Mouse (Mus musculus): Measurements from ENCODE around the gene Casr.

The Casr gene

GRCm38 (mm10) chr16:36561386-36562338, at the start of gene Casr:
TSS of gene Casr (minus strand) at chr16:36562141.
- DNase-seq (ENCODE audit: low spot score in 2 of 2) = no peak

- DNase-seq (ENCODE audit: low spot score in 2 of 2) = no peak
Observed at GRCm38 (mm10) chr16:36602632-36603031, 40.7 kb upstream of the Casr start.

GRCm38 (mm10) chr16:36598265-36598664, 36.3 kb upstream of the Casr start:
- DNase-seq (ENCODE audit: low spot score in 2 of 2) = peak; percentile 5 to 17

GRCm38 (mm10) chr16:36596671-36597410, 34.9 kb upstream of the Casr start:
- DNase-seq (ENCODE audit: low spot score in 2 of 2) = no peak

- no peak for DNase-seq (ENCODE audit: low spot score in 2 of 2)
Observed at GRCm38 (mm10) chr16:36589898-36590297, 28.0 kb upstream of the Casr start.

GRCm38 (mm10) chr16:36587971-36588370, 26.0 kb upstream of the Casr start:
- DNase-seq (ENCODE audit: low spot score in 2 of 2) = peak; percentile 12 to 22

GRCm38 (mm10) chr16:36582073-36582472, 20.1 kb upstream of the Casr start:
- no peak for DNase-seq (ENCODE audit: low spot score in 2 of 2)

GRCm38 (mm10) chr16:36571942-36572341, 10.0 kb upstream of the Casr start:
- no peak for DNase-seq (ENCODE audit: low spot score in 2 of 2)

- DNase-seq (ENCODE audit: low spot score in 2 of 2) = no peak
Observed at GRCm38 (mm10) chr16:36559573-36559972, 2.4 kb downstream of the Casr start.

- no peak for DNase-seq (ENCODE audit: low spot score in 2 of 2)
Observed at GRCm38 (mm10) chr16:36555672-36556165, 6.2 kb downstream of the Casr start.

GRCm38 (mm10) chr16:36553624-36554023, 8.3 kb downstream of the Casr start:
- no peak for DNase-seq (ENCODE audit: low spot score in 2 of 2)

GRCm38 (mm10) chr16:36545333-36545732, 16.6 kb downstream of the Casr start:
- no peak for DNase-seq (ENCODE audit: low spot score in 2 of 2)

GRCm38 (mm10) chr16:36543091-36543490, 18.9 kb downstream of the Casr start:
- DNase-seq (ENCODE audit: low spot score in 2 of 2) = no peak

- no peak for DNase-seq (ENCODE audit: low spot score in 2 of 2)
Observed at GRCm38 (mm10) chr16:36540834-36541233, 21.1 kb downstream of the Casr start.

- DNase-seq (ENCODE audit: low spot score in 2 of 2) = no peak
Observed at GRCm38 (mm10) chr16:36532981-36533687, 28.8 kb downstream of the Casr start.

GRCm38 (mm10) chr16:36532046-36532445, 29.9 kb downstream of the Casr start:
- DNase-seq (ENCODE audit: low spot score in 2 of 2) = no peak

GRCm38 (mm10) chr16:36531630-36532029, 30.3 kb downstream of the Casr start:
- no peak for DNase-seq (ENCODE audit: low spot score in 2 of 2)

- DNase-seq (ENCODE audit: low spot score in 2 of 2) = no peak
Observed at GRCm38 (mm10) chr16:36530566-36531552, 31.1 kb downstream of the Casr start.

- DNase-seq (ENCODE audit: low spot score in 2 of 2) = no peak
Observed at GRCm38 (mm10) chr16:36528822-36529221, 33.1 kb downstream of the Casr start.

GRCm38 (mm10) chr16:36526596-36527282, 35.2 kb downstream of the Casr start:
- DNase-seq (ENCODE audit: low spot score in 2 of 2) = no peak
